Mouse (Mus musculus) neural tube, postnatal 0 days (tissue): ENCODE data around the gene Cdc37. TPM values are rescaled to one million over a fixed set of nuclear protein-coding genes. Genes with fewer than 3 reads are reported as not detected.

Experiments used
- polyA plus RNA-seq: library from polyadenylated mRNA; unstranded; fragments of >200 nt; fragmentation: Nextera tagmentation; extraction: Ambion mirVana; gene quantifications from 2 replicates; pipeline ENCODE4 v1.2.1, GENCODE M21; 2015

Gene Cdc37
- 152 and 155 TPM in 2 replicates for polyA plus RNA-seq

GRCm38 (mm10) chr9:21149654-21150419 is at the start of gene Cdc37:
TSS of gene Cdc37 (minus strand) at chr9:21149982.

GRCm38 (mm10) chr9:21165041-21165951 is 15.5 kb upstream of the Cdc37 start, which contains the start of gene Pde4a:
TSS of gene Pde4a (plus strand) at chr9:21165714.

GRCm38 (mm10) chr9:21131059-21131956 is 18.5 kb downstream of the Cdc37 start, which contains the start of gene Tyk2:
TSS of gene Tyk2 (minus strand) at chr9:21131243.

DNA sequence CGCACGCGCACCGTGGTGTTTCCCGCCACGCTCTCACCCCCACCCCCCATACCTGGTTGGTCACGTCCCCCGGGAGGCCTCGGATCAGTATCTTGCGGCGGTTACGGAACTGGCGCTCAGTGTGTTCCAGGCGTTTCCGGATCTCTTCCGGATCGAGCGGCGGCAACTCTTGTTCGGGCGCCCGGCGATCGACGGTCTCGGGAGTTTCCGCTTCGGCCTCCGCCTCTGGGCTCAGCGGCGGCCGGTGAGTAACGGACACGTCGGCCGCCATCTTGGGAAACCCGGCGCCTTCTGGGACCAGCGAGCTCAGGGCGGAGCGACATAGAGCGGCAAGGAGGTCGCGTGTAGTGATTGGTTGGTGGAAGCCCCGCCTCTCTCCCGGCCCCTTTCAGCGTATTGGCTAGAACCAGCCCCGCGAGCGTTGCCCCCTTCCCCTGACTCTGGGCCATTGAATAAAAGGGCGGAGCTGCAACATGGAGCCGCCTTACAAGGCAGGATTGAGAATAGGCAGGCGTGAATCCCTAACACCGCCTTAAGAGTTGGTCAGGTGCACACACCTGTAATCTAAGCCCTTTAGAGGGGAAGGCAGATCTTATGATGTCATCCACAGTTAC is 58.0 kb downstream of the Cdc37 start, which contains the start of the genes Gm38431 and Raver1:
Gm38431 (minus strand) TSS at position 291 of the 614 bp plus-strand sequence.
Raver1 (minus strand) TSS at position 302 of the 614 bp plus-strand sequence.

Other genes with a start within 250 kb of the Cdc37 start
- 32.3 and 33.8 TPM in 2 replicates for gene Dnmt1, start 190.1 kb downstream of the Cdc37 start, polyA plus RNA-seq
- gene S1pr2, start 173.2 kb downstream of the Cdc37 start, polyA plus RNA-seq, result 7.4 and 10.6 TPM in 2 replicates
- gene Mrpl4, start 147.2 kb downstream of the Cdc37 start, polyA plus RNA-seq, result 133 and 135 TPM in 2 replicates
- 3.2 and 3.8 TPM in 2 replicates for gene Icam1, start 134.0 kb downstream of the Cdc37 start, polyA plus RNA-seq
- 0.57 TPM in 1 of 2 replicates, not detected in the other for gene Icam4, start 120.6 kb downstream of the Cdc37 start, polyA plus RNA-seq
- gene Icam5, start 117.9 kb downstream of the Cdc37 start, polyA plus RNA-seq, result 4.0 and 4.1 TPM in 2 replicates
- gene Zglp1, start 82.9 kb downstream of the Cdc37 start, polyA plus RNA-seq, result 0.49 and 2.1 TPM in 2 replicates
- 1.1 and 1.2 TPM in 2 replicates for gene Gm49373, start 76.9 kb downstream of the Cdc37 start, polyA plus RNA-seq
- 86.5 and 102 TPM in 2 replicates for gene Fdx1l, start 76.4 kb downstream of the Cdc37 start, polyA plus RNA-seq
- gene Gm38431, start 58.0 kb downstream of the Cdc37 start, polyA plus RNA-seq, result 0.35 and 0.42 TPM in 2 replicates
- 16.6 and 21.1 TPM in 2 replicates for gene Raver1, start 58.0 kb downstream of the Cdc37 start, polyA plus RNA-seq
- 6.5 and 7.0 TPM in 2 replicates for gene Tyk2, start 18.7 kb downstream of the Cdc37 start, polyA plus RNA-seq
- gene Pde4a, start 15.7 kb upstream of the Cdc37 start, polyA plus RNA-seq, result 49.6 and 56.9 TPM in 2 replicates
- gene Keap1, start 89.4 kb upstream of the Cdc37 start, polyA plus RNA-seq, result 60.8 and 64.1 TPM in 2 replicates
- gene S1pr5, start 98.5 kb upstream of the Cdc37 start, polyA plus RNA-seq, result 5.5 and 5.9 TPM in 2 replicates
- 41.7 and 48.3 TPM in 2 replicates for gene Atg4d, start 115.3 kb upstream of the Cdc37 start, polyA plus RNA-seq
- 11.8 and 12.0 TPM in 2 replicates for gene Kri1, start 138.0 kb upstream of the Cdc37 start, polyA plus RNA-seq
- 157 and 165 TPM in 2 replicates for gene Cdkn2d, start 141.4 kb upstream of the Cdc37 start, polyA plus RNA-seq
- gene Ap1m2, start 162.4 kb upstream of the Cdc37 start, polyA plus RNA-seq, result 3.5 and 4.4 TPM in 2 replicates
- 47.3 and 53.9 TPM in 2 replicates for gene Slc44a2, start 170.7 kb upstream of the Cdc37 start, polyA plus RNA-seq
- gene Ilf3, start 217.9 kb upstream of the Cdc37 start, polyA plus RNA-seq, result 156 and 169 TPM in 2 replicates